Mouse (Mus musculus) layer of hippocampus, adult 9-11 months (tissue): ENCODE data around the gene Pkd1l1.

Experiments
- DNase-seq: peaks from one replicate; pipeline ENCODE4 v3.0.0; 2022

Pkd1l1 gene

GRCm38 (mm10) chr11:8973166-8973565, at the start of gene Pkd1l1:
TSS of gene Pkd1l1 (minus strand) at chr11:8973266.
- DNase-seq: no peak

- no peak for DNase-seq
Measured at GRCm38 (mm10) chr11:9020207-9020606, 47.1 kb upstream of the Pkd1l1 start.

DNA sequence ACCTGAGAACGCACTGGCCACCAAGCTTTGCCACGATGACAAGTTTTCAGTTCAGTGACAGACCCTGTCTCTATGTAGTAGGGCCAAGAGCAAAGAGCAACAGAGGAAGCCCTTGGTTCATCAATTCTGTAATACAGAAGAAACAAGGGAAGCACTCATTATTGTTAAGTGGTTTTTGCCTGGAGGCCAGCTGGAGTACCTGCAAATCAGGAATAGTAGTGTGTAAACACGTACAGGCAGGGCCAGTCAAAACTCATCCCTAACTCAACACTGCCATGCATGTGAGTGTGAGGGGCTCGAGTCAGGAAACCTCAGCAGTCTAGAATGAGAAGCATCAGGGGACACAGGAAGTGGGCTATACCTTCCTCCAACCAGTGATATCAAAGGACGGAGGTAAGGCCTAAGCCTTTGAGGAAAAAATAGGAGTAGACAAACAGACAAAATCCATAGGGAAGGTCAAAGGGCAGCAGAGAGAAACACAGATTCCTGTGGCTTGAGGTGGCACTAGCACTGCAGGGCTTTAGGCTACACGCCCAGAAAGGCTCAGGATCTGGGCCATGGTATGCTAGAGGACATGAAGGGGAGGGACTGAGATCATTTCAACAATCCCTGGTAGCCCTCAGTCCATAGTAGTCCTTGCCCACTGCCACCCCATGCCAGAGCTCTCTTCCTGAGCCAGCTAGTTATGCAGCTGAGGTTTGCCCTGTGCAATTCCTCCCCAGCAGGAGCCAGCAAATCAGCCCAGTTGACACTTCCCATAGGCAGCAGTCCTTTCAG, 45.6 kb upstream of the Pkd1l1 start:
- DNase-seq: no peak

DNA sequence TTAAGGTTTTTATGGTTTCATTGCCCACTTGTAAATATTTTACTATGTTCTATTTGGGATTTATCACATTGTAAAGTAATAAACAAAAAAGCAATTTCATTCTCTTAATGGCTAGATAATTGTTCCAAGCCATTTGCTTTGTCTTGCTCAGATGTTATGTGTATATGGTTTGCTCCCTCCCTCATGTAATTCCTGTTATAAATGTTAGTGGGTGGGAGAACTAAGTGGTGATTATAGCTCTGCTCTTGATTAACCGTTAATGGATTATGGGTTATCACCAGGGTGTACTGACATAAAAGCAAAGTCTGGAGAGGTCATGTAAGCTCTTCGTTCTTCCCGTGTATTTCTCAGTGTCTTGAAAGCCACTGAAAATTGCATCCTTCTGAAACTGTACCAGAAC, 41.7 kb upstream of the Pkd1l1 start:
- DNase-seq: no peak

- DNase-seq: no peak
Measured at GRCm38 (mm10) chr11:9011348-9011747, 38.3 kb upstream of the Pkd1l1 start.

DNA sequence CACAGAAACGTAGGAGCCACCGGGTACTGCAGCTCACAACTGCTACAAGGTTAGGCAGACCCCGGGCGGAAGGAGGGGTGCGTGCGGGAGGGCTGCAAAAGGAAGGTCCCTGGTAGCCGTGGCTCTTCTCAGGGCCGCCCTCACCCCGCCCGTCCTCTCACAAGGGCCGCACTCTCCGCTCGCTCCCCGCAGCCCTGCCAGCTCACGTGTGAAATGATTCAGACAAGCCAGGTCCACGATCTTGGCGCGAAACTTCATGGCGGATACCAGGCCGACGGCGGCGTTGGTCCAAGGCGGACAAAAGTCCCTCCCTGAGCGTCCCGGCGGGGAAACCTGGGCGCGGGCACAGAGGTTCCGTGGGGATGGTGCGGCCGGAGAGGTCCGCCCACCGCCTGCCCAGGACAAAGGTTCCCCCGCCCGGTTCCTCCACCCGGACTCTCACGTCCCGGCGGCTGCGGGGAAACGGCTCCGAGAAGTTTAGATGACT, 37.8 kb upstream of the Pkd1l1 start, which contains the start of gene Hus1:
TSS of gene Hus1 (minus strand) at position 339 of the 487 bp plus-strand sequence.
- peak; percentile 66 for DNase-seq

DNA sequence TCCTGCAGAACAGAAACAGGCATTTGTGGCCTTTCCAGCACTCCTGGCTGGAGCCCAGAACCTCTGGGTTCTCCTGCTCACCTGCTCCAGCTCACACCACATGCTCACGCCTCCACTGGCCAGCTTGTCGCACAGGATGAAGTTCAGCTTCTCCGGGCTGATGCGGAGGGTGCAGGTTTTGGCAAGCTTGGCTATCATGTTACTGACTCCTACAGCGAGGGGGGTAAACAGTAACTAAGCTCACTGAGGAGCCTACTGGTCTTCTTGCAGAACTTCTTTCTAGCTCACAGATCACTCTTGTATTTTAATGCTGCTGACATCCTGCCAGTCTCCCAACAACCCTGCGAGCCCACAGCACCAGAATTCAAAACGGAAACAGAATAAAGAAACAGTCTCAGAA, 37.4 kb upstream of the Pkd1l1 start:
- DNase-seq: no peak

GRCm38 (mm10) chr11:9008761-9009160, 35.7 kb upstream of the Pkd1l1 start:
- no peak for DNase-seq

DNA sequence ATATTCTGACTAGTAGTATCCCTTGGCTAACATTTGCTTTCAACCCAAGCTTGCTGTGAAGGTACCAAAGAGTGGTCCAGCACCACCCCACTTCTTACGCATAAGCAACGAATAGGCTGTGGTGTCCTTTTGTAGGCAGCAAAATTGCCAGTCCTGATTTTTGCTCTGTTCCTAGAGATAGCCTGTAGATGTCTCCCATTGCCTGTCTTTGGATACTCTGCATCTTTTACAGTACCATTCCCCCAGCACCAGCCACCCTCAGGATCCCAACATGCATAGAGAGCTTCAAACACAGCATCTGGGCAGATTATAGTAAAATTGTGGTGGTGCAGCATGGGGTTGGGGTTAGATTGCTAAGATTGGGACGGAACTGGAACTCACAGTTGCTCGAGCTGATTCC, 15.0 kb upstream of the Pkd1l1 start:
- no peak for DNase-seq

- no peak for DNase-seq
Measured at GRCm38 (mm10) chr11:8986058-8986457, 13.0 kb upstream of the Pkd1l1 start.

- DNase-seq: peak; percentile 64
Measured at GRCm38 (mm10) chr11:8983237-8983861, 10.3 kb upstream of the Pkd1l1 start.

DNA sequence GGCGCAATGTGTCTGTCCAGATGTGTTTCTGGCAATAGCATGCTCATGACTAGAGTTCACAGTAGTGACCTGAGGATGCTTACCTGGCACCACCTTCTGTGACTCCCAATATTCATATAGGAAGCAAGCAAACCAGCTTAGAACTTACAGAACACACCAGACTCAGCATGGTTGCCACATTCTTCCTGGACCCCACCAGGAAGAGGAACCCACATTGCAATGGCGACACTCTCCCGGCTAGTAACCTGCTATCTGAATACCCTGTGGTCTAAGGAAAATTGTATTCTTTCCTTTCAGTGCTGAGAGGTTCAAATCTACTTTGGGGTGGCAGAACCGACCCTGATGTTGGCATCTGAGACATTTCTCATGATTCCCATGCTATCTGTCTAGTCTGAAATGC, 5.1 kb upstream of the Pkd1l1 start:
- DNase-seq: no peak

DNA sequence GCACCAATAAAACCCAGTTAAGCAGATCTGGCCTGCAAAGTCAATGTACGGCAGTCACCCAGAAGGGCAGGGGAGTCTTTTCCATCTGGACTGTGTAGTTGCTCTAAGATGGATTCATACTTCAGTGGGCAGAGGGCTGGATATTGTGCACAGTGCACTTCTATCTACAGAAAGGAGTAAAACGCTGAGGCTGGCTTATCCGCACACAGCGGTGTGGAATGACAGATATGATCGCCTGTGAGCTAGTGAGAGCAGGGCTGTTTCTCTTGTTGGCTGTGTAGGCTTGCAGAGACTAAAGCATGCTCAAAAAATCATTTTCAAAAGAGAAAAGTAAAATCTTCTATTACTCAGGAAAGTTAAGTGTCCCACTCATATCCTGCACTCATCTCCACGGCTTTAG, 973 bp downstream of the Pkd1l1 start:
- DNase-seq: no peak

GRCm38 (mm10) chr11:8970509-8970908, 2.6 kb downstream of the Pkd1l1 start:
- DNase-seq: no peak

- DNase-seq: no peak
Measured at GRCm38 (mm10) chr11:8968094-8968493, 5.0 kb downstream of the Pkd1l1 start.

- DNase-seq: peak; percentile 50
Measured at GRCm38 (mm10) chr11:8958572-8958971, 14.5 kb downstream of the Pkd1l1 start.

DNA sequence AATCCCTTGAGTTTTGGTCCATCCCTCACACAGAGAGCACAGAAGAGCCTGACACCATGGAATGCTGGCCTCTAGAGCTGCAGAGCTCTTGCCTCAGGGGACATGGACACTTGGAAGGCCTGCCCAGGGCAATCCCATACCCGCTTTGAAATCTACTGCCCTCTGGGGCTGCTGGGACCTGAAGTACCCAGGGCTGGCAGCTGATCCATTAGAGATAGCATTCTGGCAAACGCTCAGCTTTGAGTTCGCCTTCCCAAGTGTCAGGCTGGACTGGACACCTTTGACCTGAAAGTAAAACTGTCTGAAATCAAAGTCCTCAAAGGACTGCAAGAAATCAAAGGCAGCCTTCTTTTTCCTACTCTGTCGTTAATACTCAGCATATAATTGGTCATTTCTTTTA, 15.0 kb downstream of the Pkd1l1 start:
- no peak for DNase-seq

- DNase-seq: no peak
Measured at GRCm38 (mm10) chr11:8957023-8957422, 16.0 kb downstream of the Pkd1l1 start.

DNA sequence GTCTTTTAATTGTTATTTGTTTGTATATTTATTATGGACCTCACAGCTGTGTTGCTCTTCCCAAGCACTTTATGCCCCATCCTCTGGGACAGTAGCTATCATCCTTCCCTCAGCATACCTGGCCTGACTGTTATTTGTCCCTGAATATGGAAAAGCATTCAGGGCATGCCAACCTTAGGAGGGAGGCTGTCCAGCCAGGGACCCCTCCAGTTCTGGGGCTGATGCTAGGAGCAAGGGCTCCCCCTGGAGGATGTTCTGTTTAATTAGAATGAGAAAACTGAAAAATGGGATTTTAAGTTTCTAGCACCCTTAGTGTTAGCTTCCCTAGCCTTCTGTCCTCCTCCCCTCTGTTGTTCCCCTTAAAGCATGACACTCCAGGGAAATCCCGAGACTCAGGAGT, 17.4 kb downstream of the Pkd1l1 start:
- no peak for DNase-seq

- DNase-seq: no peak
Measured at GRCm38 (mm10) chr11:8949765-8950430, 23.2 kb downstream of the Pkd1l1 start.

DNA sequence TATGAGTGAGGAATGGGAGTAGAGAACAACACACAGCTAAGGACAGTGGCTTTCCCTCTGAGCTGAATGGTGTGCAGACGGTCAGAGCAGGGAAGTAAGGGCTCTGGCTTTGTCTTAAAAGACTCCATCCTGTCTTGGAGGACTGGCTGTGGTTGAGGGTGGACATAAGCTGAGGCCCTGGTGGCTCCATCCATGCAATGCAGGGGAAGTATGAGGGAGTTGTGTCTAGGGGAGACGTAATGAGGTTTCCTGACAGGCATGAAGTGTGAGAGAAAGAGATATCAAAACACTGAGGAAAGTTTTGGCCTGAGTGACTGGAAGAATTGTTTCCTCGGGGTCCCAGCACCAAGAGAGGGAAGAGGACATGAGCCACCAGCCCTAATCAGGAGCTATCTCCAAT, 24.2 kb downstream of the Pkd1l1 start:
- DNase-seq: no peak

- no peak for DNase-seq
Measured at GRCm38 (mm10) chr11:8944114-8944513, 29.0 kb downstream of the Pkd1l1 start.

DNA sequence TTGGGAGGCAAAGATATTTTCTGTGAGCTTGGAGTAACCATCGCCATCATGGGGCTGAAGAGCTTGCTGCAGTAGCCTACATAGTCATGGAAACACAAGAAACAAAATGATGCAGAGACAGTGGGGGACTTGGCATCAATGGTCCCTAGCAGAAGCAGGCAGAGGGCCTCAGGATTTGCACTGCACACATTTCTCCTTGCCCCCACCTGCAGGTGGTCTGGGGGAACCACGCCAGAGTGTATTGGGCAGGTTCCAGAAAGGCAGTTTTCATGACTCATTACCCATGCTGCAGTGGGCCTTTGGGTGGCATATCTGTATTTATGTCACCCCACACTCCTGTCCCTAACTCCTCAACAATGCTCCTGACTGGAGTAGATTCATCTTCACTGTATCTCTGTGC, 30.6 kb downstream of the Pkd1l1 start:
- DNase-seq: no peak
